Mouse (Mus musculus) stomach, embryonic 15.5 days (tissue): ENCODE measurements around the gene Heyl. TPM values are rescaled to one million over a fixed set of nuclear protein-coding genes. Genes with fewer than 3 reads are reported as not detected.
A peak's percentile ranks its signal among the peaks of the same experiment; 100 is the strongest.
"Not testable (repeated sequence)": the region's sequence is repeated elsewhere in the genome, so short reads cannot be mapped to it uniquely, and the experiment has no call there.

ENCODE experiments used
- ATAC-seq: fragments of 200-750 bp; cut with Nextera tagmentation; 2 replicates; pipeline ENCODE4 v1.8.0; 2017; ENCODE audit warnings: low read depth, moderate number of reproducible peaks, moderate TSS enrichment; ENCODE audit not compliant: insufficient read depth, low FRiP score
- H3K27ac ChIP-seq: fragments of 300-500 bp; sonication (generic); 2 replicates; pipeline ENCODE4 v1.5.1; 2015; ENCODE audit warnings: mild to moderate bottlenecking, inconsistent platforms
- H3K27me3 ChIP-seq: fragments of 300-500 bp; sonication (generic); replicated peaks from 2 replicates; pipeline ENCODE4 v1.6.1; 2015; ENCODE audit warnings: inconsistent platforms
- H3K36me3 ChIP-seq: fragments of 300-500 bp; sonication (generic); 2 replicates; pipeline ENCODE4 v1.6.1; 2015; ENCODE audit warnings: inconsistent platforms
- H3K4me1 ChIP-seq: fragments of 300-500 bp; sonication (generic); 2 replicates; pipeline ENCODE4 v1.6.1; 2015; ENCODE audit warnings: inconsistent platforms
- H3K4me2 ChIP-seq: fragments of 300-500 bp; sonication (generic); 2 replicates; pipeline ENCODE4 v1.6.1; 2015; ENCODE audit warnings: mild to moderate bottlenecking, inconsistent platforms
- H3K4me3 ChIP-seq: fragments of 300-500 bp; sonication (generic); replicated peaks from 2 replicates; pipeline ENCODE4 v1.5.1; 2015; ENCODE audit warnings: inconsistent platforms
- H3K9ac ChIP-seq: fragments of 300-500 bp; sonication (generic); 2 replicates; pipeline ENCODE4 v1.6.1; 2015; ENCODE audit warnings: inconsistent platforms
- H3K9me3 ChIP-seq: fragments of 300-500 bp; sonication (generic); 2 replicates; pipeline ENCODE4 v1.6.1; 2016; ENCODE audit warnings: inconsistent platforms
- WGBS: fragments of 180-500 bp; shearing (Covaris S2); methylation state at CpG from one replicate; pipeline ENCODE4 v1.1.7; 2015; 5-methylcytosine and 5-hydroxymethylcytosine counted together
- polyA plus RNA-seq: library from polyadenylated mRNA; unstranded; fragments of >200 nt; fragmentation: Nextera tagmentation; extraction: Ambion mirVana; gene quantifications from 2 replicates; pipeline ENCODE4 v1.2.1, GENCODE M21; 2015

The Heyl gene
- polyA plus RNA-seq, 1 experiment from 2014 or later, result 14.1 TPM

DNA sequence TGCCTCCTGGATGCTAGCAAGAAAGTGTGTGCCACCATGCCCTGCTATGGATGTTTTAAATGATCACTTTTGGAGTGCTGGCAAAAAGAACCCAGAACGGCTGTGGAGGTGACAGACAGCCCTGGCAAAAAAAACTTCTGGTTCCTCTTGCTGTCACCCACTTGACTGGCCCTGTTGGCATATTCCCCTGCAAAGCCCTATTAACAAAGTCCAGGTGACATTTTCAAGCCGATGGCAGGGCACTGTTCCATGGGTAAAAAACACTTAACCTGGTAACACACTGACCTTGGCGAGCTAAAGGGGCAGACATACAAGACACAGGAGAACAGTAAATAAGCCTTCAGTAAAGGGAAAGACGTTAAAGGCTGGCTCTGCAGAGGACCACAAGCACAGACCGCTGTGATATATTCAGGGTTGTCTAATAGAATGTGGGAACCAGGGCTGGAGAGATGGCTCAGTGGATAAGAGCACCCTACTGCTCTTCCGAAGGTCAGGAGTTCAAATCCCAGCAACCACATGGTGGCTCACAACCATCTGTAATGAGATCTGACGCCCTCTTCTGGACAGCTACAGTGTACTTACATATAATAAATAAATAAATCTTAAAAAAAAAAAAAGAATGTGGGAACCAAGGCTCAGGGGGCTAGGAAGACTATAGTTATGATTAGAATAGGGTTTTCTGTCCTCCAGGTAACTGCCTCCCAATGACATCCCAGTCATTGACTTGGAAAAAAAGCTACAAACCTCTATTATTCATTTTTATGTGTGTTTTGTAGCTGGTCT lies 60.5 kb downstream of the Heyl start:
- Histone ChIP-seq H3K27me3 (no peaks in the 10 kb centered on the region), H3K4me2 (no peak overlapping the region), H3K4me3 (no peak overlapping the region), H3K9ac (no peak overlapping the region), H3K27ac (no peak overlapping the region), H3K9me3 (no peaks in the 10 kb centered on the region), H3K36me3 (peaks cover 78% of the 10 kb centered on the region), H3K4me1 (no peaks in the 10 kb centered on the region)
- no peak for ATAC-seq
- WGBS, result 75% methylated on average over 7 of the region's 7 CpGs

DNA sequence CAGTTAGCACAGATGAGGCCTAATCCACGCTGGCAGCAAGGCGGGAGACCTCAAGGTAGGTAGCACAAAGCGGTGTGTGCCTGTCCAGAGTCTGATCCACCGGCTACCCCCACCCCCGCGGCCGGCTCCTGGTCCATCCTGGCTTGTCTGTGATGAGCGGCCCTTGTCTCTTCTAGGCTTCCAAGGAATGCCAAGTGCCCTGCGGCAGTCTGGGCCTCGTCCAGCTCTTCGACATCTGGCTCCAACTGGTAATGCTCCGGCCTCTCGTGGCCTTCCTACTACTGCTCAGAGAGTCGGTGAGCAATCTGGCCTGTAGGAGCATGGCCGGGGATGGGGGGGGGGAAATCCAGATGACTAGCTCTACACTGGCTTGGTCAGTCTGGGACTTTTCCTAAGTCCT lies 61.7 kb downstream of the Heyl start:
- peaks cover 78% of the 10 kb centered on the region for H3K36me3 ChIP-seq
- not testable (repeated sequence) for H3K4me2 ChIP-seq, H3K9ac ChIP-seq, H3K9me3 ChIP-seq, H3K4me1 ChIP-seq, H3K27me3 ChIP-seq, H3K27ac ChIP-seq, H3K4me3 ChIP-seq, ATAC-seq
- WGBS, result 89% methylated on average over 15 of the region's 15 CpGs

GRCm38 (mm10) chr4:123295516-123296147 lies 62.3 kb downstream of the Heyl start:
- no peak overlapping the region for H3K9ac ChIP-seq
- 0 out of 2 replicates have a peak, but pooled peaks have one; percentile 8 for ATAC-seq
- H3K27me3 ChIP-seq, result no peaks in the 10 kb centered on the region
- H3K4me3 ChIP-seq, result no peak overlapping the region
- no peaks in the 10 kb centered on the region for H3K4me1 ChIP-seq
- H3K4me2 ChIP-seq, result no peak overlapping the region
- peaks cover 80% of the 10 kb centered on the region for H3K36me3 ChIP-seq
- no peaks in the 10 kb centered on the region for H3K9me3 ChIP-seq
- no peak overlapping the region for H3K27ac ChIP-seq
- 90% methylated on average over 21 of the region's 21 CpGs for WGBS

- no peaks in the 10 kb centered on the region for H3K4me1 ChIP-seq
- H3K27me3 ChIP-seq, result no peaks in the 10 kb centered on the region
- H3K27ac ChIP-seq, result no peak overlapping the region
- no peak overlapping the region for H3K4me3 ChIP-seq
- no peak overlapping the region for H3K9ac ChIP-seq
- no peak for ATAC-seq
- H3K36me3 ChIP-seq, result peaks cover 77% of the 10 kb centered on the region
- WGBS, result 84% methylated on average over 5 of the region's 5 CpGs
- no peaks in the 10 kb centered on the region for H3K9me3 ChIP-seq
- no peak overlapping the region for H3K4me2 ChIP-seq
Measured at GRCm38 (mm10) chr4:123296148-123296534, 62.8 kb downstream of the Heyl start.

DNA sequence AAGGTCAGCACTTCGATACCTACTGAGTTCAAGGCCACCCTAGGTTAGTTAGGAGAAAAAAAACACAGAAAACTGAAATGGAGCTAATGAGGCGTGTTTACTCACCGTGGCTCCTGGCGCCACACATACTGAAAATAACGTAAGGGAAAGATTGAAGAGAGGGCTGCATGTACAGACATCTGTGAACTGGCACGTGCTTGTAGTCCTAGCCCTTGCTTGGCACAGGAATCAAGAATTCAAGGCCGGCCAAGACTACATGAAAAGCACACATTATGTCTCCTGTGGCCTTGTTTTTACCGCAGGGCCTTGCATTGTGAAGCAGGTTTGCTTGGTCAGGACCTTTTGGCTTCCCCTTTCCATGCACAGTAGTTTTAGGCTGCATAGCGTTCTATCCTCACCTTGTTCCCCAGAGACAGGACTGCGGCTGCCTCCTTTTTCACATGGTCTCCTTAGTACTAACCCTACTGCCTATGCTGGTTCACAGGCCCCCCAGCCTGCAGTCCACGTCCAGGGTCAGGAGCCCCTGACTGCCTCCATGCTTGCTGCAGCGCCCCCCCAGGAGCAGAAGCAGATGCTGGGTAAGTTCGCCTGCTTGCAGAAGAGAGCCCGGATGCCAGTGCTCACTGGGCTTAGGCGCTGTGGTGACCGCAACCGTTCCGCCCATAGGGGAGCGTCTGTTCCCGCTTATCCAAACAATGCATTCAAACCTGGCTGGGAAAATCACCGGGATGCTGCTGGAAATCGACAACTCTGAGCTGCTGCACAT lies 64.0 kb downstream of the Heyl start:
- Histone ChIP-seq H3K27me3 (no peaks in the 10 kb centered on the region), H3K4me2 (no peak overlapping the region), H3K36me3 (peaks cover 70% of the 10 kb centered on the region), H3K9ac (no peak overlapping the region), H3K9me3 (no peaks in the 10 kb centered on the region), H3K4me3 (no peak overlapping the region), H3K27ac (no peak overlapping the region), H3K4me1 (no peaks in the 10 kb centered on the region)
- no peak for ATAC-seq
- 91% methylated on average over 22 of the region's 22 CpGs for WGBS

DNA sequence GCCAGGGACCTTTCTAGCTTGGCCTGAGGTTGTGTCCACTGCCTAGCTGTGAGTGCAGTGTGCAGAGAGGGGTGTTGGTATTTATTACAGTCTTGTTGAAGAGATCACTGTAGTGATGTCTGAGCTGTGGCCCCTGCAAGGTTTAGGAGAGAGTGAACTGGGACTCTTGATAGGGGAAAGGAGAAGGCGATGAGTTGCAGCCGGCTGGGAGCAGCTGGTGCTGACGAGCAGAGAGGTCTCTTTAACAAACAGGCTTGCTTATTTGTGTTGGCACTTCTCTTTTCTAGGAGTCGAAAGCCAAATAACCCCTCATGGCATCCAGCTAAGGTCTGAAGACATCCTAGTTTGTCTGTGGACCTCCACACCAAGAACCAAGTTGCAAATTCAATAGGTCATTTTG lies 64.9 kb downstream of the Heyl start:
- H3K27me3 ChIP-seq, result no peaks in the 10 kb centered on the region
- H3K27ac ChIP-seq, result no peak overlapping the region
- H3K4me2 ChIP-seq, result no peak overlapping the region
- no peaks in the 10 kb centered on the region for H3K4me1 ChIP-seq
- peaks cover 70% of the 10 kb centered on the region for H3K36me3 ChIP-seq
- no peak overlapping the region for H3K4me3 ChIP-seq
- H3K9me3 ChIP-seq, result no peaks in the 10 kb centered on the region
- no peak overlapping the region for H3K9ac ChIP-seq
- 86% methylated on average over 4 of the region's 4 CpGs for WGBS
- no peak for ATAC-seq

GRCm38 (mm10) chr4:123298980-123299670 lies 65.8 kb downstream of the Heyl start:
- H3K4me3 ChIP-seq, result no peak overlapping the region
- H3K9me3 ChIP-seq, result no peaks in the 10 kb centered on the region
- H3K9ac ChIP-seq, result no peak overlapping the region
- H3K27me3 ChIP-seq, result no peaks in the 10 kb centered on the region
- no peaks in the 10 kb centered on the region for H3K4me1 ChIP-seq
- H3K27ac ChIP-seq, result no peak overlapping the region
- no peak for ATAC-seq
- H3K4me2 ChIP-seq, result no peak overlapping the region
- WGBS, result 95% methylated on average over 11 of the region's 11 CpGs
- peaks cover 70% of the 10 kb centered on the region for H3K36me3 ChIP-seq

Other genes with a start within 250 kb of the Heyl start
- 20.6 and 21.3 TPM in 2 replicates for gene Mycl, start 237.9 kb upstream of the Heyl start, polyA plus RNA-seq
- gene Trit1, start 217.0 kb upstream of the Heyl start, polyA plus RNA-seq, result 18.3 and 20.4 TPM in 2 replicates
- gene Bmp8b, start 128.4 kb upstream of the Heyl start, polyA plus RNA-seq, result 0.54 and 0.81 TPM in 2 replicates
- gene Oxct2b, start 117.3 kb upstream of the Heyl start, polyA plus RNA-seq, result 0.18 and 0.30 TPM in 2 replicates
- 89.9 and 95.1 TPM in 2 replicates for gene Ppie, start 93.6 kb upstream of the Heyl start, polyA plus RNA-seq
- gene Hpcal4, start 50.3 kb upstream of the Heyl start, polyA plus RNA-seq, result 3.5 and 3.6 TPM in 2 replicates
- gene Nt5c1a, start 32.1 kb upstream of the Heyl start, polyA plus RNA-seq, result not detected in 2 replicates
- gene Pabpc4, start 28.8 kb downstream of the Heyl start, polyA plus RNA-seq, result 49.0 and 50.2 TPM in 2 replicates
- not detected in 2 replicates for gene Oxct2a, start 90.1 kb downstream of the Heyl start, polyA plus RNA-seq
- gene Bmp8a, start 109.7 kb downstream of the Heyl start, polyA plus RNA-seq, result 0.37 and 0.40 TPM in 2 replicates